Mouse (Mus musculus): ENCODE measurements around the gene Gm36245.
A peak's percentile ranks its signal among the peaks of the same experiment; 100 is the strongest.
"Not testable (repeated sequence)": the region's sequence is repeated elsewhere in the genome, so short reads cannot be mapped to it uniquely, and the experiment has no call there.

The Gm36245 gene

DNA sequence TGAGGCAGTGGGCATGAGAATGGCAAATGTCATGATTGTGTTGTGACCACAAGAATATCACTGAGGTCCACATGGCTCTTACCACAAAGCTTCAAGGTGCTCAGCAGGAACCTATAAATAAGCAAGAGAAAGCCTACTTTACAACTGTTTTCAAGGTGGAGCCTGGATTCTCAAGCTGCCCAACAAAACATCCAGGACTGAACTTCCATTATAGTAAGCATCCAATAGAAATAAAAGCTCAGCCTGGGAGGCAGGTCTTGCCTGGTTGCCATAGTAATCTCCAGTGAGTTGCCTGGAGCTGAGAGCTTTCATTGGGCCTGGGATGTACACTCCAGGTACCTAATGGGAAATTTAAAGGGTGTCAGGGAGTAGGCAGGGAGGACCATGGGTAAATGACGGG, at the start of gene Gm36245:
Gene Gm36245, plus strand, starts transcription at position 301 of the 400 bp plus-strand sequence.
- DNase-seq = no peak

DNA sequence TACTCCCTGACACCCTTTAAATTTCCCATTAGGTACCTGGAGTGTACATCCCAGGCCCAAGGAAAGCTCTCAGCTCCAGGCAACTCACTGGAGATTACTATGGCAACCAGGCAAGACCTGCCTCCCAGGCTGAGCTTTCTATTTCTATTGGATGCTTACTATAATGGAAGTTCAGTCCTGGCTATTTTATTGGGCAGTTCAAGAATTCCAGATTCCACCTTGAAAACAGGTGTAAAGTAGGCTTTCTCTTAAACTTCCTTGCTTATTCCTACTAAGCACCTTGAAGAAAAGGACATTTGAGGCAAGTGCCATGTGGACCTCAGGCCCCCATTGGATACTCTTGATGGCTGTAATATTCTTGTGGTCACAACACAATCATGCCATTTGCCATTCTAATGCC, 37.3 kb upstream of the Gm36245 start, which contains the start of gene 1700025B11Rik:
Gene 1700025B11Rik, minus strand, starts transcription at position 101 of the 400 bp plus-strand sequence.
- DNase-seq = no peak

DNA sequence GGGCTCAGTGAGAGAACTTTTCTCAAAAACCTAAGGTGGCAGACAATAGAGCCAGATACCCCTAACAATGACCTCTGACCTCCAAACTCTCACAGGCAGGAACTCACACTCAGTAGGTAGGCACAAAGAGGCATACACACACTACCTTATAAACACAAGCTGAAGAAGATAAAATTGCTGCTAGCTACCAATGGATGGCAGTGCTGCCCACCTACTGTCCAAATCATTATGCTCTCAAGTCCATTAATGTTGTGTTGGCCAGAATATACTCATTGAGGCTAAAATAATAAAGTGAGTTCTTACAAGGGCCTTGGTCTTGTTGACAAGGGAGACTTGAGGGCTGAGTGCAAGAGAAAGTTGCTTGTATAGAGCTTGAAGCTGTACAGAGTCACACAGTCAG, 35.8 kb upstream of the Gm36245 start:
- DNase-seq = no peak

DNA sequence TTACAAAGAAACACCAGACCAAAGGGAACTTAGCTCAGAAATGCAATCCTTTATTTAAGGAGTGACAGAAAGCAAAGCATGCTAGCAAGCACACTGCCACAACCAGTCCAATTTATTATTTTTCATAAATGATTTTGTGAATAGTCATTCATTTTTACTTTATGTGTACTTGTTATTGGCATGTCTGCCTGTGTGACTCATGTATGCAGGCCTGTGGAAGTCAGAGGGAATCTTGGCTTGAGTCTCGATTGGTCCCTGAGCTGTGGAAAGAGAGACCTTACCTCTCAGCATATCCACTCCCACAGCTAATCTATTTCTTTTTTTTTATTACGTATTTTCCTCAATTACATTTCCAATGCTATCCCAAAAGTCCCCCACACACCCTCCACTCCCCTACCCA, 20.3 kb upstream of the Gm36245 start:
- no peak for DNase-seq

DNA sequence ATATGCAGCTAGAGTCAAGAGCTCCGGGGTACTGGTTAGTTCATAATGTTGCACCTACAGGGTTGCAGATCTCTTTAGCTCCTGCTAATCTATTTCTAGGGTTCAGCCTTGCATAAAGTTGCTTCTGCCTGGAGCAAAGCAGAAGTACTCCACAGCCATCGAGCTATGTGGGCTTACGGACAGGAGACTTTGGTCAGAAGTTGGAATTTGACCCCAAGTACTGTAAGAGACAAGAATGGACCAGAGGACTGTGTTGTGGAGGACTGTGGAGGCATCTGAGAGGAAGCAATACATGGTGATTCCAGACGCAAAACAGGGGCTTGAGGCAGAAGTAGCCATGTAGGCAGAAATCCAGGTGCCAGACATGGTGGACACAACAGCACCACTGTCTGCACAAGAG, 19.7 kb upstream of the Gm36245 start:
- DNase-seq = no peak

DNA sequence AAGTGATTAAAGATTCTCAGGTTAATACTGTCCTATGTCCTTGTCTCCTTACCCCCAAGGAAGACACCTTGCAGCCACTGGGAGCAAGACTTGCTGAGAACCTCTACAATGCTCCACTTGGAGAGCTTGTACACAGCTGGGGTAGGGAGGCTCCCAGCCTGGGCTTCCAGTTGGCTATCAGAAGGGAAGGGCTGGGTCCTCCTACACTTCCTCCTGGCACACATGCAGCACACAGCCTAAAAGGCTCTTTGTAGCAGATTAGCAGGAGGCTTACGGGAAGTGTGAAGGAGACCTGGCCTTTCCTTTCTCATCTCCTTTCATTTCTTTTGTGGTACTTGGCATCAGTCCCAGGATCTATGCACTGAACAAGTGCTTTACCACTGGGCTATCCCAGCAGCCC, 17.4 kb upstream of the Gm36245 start:
- DNase-seq = no peak

DNA sequence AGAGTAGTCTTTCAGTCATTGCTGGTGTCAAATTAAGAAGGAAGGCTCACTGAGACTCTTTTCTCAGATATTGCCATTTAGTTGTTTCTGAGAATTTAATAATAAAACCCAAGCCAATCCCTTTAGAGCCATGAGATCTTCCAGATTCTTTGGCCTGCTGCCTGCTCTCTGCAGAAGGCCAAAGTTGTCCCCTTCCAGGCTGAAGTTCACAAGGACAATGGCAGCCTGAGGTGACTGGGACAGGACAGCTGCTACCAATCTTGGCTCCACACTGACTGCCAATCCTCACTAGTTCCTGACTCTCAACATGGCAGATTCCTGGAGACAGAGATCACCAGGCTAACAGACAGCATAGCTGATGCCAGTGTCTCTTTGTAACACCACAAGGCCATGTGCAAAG, 12.0 kb upstream of the Gm36245 start:
- DNase-seq = no peak

DNA sequence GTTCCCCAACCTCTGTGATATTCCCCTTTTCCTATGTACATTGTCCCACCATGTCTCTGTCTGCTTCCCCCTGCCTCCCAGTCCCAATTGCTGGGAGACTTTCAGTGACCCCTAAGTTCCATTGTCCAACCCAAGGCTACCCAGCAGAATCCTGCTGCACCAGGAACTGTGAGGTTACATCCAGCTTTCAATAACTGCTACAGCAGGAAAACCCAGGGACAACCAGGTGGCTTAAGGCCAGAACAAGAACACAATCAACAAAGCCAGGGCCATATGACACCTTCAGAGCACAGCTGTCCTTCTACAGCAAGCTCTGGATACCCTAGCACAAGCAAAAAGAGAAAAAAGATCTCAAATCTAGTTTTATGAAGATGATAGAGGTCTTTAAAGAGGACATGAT, 10.1 kb upstream of the Gm36245 start:
- no peak for DNase-seq

DNA sequence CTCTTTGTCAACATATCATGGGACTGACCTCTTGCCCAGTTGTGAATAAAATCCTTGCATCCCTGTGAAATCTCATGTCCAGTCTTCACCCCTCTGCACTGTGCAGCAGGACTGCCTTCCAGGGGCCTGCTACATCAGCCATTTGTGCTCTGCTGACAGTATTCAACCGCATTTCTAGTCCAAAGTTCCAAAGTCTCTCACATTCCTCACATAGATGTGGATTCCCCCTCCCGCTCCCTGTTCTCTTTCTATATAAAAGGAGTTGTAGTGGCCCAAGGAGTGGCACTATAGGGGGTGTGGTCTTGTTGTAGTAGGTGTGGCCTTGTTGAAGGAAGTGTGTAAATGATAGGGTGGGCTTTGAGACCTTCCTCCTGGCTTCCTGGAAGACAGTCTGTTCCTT, 8.2 kb upstream of the Gm36245 start:
- DNase-seq = no peak

DNA sequence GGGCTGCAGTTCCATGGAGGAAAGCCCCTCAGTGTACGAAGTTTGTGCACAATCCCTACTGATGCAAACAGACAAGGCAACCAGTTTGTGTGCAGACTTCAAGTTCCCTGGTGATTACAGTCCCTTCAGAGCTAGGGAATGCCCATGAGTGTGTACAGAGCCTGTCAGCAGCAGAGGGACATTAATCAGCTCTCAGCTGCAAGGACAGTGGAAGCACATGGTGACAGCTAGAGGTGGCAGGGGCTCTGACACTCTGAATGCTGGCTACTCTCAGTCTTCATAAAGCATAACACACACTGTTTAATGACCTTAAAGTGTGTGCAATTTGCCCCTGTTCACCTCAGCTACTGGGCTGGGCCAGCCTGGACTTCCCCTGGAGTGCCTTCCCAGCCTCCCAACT, 5.5 kb upstream of the Gm36245 start:
- DNase-seq = no peak

DNA sequence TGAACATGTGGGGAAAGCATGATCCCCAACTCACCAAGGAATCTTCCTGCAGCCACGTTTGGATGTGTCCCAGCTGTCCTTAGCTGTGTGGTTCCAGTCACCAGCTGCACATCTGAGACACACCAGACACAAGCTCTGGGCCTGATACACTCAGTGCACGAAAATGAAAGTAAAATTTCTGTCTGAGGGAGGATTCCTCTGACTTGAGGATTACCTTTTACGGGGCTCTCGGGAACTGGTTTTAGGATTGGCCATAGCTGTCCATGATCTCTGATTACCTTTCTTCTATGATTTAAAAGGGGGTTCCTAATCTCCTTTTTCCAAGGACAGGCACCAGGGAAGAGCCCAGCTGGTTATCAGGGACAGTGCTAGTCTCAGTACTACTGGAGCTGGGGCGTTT, 3.1 kb upstream of the Gm36245 start, which contains the start of gene Apol10b:
Gene Apol10b, minus strand, starts transcription at position 165 of the 400 bp plus-strand sequence.
- no peak for DNase-seq

DNA sequence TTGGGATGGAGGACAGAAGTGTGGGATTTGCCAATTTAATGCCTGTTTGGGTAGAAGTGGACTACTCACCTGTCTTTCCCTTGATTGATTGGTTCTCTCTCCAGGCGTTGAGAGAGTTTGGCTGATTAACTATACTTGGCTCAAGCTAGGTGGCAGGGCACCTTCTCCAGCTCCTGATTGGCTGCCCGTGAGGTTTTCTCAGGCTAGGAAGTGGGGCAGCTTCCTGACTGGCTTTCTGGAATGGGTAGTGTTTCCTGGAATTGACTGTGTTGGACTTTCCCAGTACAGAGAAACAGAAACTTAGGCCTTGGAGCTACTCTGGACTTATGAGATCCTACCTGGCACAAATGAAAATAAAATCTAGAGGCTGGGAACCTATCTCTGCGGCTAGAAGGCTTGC, 629 bp upstream of the Gm36245 start:
- DNase-seq = no peak

DNA sequence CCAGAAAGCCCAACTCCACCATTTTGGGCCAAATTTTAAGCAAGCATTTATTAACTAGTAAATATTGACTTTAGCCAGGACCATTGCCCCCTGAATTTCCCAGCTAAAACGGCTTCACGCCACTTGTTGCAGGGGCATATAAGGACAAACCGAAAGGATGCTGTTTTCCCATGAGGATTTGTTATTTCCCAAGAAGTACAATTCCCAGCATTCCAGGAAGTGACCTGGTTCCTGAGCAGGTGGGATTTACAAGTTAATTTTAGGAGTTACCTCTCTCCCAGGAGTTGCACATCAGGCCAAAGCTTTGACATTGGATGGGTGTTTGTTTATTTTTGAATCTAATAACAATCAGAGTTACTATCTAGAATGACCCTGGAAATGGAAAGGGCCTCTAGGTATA, 7.0 kb downstream of the Gm36245 start:
- DNase-seq = no peak

DNA sequence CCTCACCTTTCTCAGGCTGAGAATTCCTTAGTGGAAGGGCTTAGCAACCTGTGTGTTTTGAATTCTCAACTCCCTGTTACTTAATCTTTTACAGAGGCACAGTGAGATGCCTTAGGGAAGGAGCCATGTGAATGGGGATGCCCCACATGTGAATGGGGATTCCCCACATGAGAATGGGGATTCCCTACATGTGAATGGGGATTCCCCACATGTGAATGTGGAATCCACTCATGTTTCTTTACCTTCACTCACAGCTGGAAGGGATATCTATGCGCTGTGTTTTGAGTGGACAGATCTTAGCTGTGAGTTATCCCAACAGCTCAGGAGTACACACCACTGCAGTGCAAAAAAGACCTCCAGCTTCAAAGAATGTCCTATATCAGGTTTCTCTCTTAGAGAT, 25.7 kb downstream of the Gm36245 start:
- no peak for DNase-seq

DNA sequence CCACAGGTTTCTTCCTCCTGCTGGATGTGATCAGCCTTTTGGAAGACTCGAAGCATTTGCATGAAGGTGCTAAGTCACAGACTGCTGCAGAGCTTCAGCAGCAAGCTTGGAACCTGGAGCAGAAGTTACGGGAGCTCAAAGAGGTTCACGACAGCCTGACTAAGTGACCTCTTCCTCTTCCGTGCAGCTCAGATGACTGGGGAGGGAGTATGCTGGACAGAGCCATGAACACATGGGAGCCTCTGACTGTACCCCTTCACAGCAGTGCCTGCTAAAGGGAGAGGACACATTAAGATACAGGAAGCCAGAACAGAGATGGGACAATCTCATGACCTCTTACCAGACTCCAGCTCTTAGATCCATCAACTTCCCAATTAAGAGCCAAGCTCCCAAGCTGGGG, 27.4 kb downstream of the Gm36245 start:
- not testable (repeated sequence) for DNase-seq

DNA sequence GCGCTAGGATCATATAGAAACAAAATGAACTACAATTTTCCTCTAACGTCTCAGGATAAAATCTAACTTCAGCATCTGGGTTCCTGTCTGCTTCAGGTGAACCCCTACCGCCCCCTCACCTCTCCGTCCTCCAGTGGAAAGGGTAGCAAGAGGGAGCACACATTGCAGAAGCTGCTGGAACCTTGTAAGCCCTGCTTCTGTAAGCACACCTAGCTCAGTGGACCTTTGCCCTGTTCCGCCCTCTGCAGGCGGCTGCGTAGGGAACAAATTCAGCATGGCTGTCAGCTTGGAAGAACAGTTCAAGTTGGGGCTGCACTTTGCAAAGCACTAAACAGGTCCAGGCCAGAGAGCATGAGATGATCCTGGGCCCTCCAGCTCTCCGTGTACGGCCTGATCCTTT, 29.6 kb downstream of the Gm36245 start:
- peak; percentile 8 for DNase-seq

DNA sequence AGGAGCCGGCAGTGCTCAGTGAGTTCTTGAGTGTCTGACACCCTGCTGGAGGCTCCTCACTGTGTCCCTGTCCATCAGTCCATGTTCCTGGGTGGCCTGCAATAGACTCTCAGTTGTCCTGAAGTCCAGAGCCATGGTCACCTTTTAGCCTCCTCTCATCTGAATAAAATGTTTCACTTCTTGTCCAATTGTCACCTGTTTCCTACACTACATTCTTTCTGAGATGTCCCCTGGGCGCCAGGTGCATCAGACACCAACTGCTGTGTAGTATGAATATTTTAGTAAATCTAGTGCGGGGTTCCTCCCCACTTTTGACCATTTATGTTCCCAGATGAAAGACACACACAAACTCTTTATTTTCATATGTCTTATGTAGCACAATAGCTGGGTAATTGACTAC, 30.8 kb downstream of the Gm36245 start:
- not testable (repeated sequence) for DNase-seq

DNA sequence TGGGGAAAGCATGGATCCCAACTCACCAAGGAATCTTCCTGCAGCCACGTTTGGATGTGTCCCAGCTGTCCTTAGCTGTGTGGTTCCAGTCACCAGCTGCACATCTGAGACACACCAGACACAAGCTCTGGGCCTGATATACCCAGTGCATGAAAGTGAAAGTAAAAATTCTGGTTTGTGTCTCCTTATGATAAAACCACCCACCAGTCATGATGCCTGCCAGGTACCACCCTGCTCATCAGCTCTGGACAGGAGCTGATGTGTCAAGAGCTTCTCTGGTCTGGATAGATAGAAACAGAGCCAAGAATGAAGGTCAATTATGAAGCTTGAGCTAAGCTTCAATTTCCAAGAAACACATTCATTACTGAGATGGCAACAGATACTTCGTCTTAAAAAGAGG, 44.1 kb downstream of the Gm36245 start, which contains the start of gene Apol11b:
Gene Apol11b, minus strand, starts transcription at position 111 of the 400 bp plus-strand sequence.
- DNase-seq = not testable (repeated sequence)

DNA sequence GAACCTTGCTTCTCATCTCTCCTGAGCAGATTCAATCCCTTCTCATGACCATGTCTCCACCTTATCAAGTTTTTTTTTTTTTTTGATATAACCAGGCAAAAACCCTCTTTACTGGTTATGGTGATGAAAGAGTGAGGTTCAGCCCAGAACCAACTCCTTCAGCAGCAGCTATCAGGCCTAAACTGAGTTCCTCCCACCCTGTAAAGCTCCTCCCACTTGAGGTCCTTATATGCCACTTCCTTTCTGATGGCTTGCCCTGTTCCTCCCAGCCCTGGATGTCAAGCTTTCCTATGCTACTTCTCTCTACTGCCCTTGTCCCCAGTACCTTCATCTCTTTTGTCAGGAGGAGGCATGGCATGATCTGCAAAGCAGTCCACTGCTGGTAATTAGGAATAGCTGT, 52.1 kb downstream of the Gm36245 start:
- DNase-seq = not testable (repeated sequence)
